Mouse (Mus musculus): ENCODE results near the gene Dpp6.

DNA sequence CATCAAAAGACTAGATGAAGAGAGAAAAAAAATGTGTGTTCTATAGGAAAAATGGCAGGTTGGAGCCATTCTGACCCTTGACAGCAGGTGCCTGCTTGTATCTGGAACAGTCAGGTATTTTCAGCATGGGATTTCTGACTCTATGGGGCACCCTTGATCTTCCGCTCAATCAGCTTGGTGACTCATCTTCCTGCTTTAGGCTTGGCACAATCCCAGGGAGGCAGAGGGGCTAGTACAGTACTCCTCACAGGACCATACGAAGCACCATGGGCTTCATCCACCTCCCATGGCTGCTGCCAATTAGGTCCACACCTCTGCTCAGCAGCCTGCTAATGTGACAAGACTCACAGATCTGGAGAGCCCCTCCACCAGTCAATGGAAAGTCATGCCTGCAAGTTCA, 305.9 kb downstream of the Dpp6 start:
- TF ChIP-seq CTCF (IDR thresholded peaks at IDR 0.05; ENCODE audit: control insufficient read depth, insufficient read depth, low read length): no peak
- no peak for TF ChIP-seq POLR2A (IDR thresholded peaks at IDR 0.05; ENCODE audit: borderline replicate concordance, control insufficient read depth, low read depth, low read length)

Data from bone marrow, adult 2 months (tissue).